Mouse (Mus musculus) cortical plate, adult 2 months (tissue): ENCODE results near the gene Il19. TPM values are rescaled to one million over a fixed set of nuclear protein-coding genes. Genes with fewer than 3 reads are reported as not detected.

Experiments used
- H3K27ac ChIP-seq: fragments of 200-500 bp; 2 replicates; pipeline ENCODE4 v1.5.1; 2012; ENCODE audit warnings: low read length, control low read depth, inconsistent platforms; ENCODE audit not compliant: insufficient read depth
- H3K4me1 ChIP-seq: fragments of 200-500 bp; 2 replicates; pipeline ENCODE4 v1.6.1; 2011; ENCODE audit warnings: low read length; ENCODE audit not compliant: control insufficient read depth, insufficient read depth
- H3K4me3 ChIP-seq: fragments of 200-500 bp; 2 replicates; pipeline ENCODE4 v1.5.1; 2011; ENCODE audit warnings: mild to moderate bottlenecking, low read length, control low read depth; ENCODE audit not compliant: insufficient read depth
- CTCF ChIP-seq: fragments of 200-500 bp; IDR thresholded peaks from 2 replicates; pipeline ENCODE4 v1.5.1; 2011; ENCODE audit warnings: mild to moderate bottlenecking, control low read depth, low read length; ENCODE audit not compliant: insufficient read depth; ENCODE audit errors: extremely low read depth
- POLR2A ChIP-seq: fragments of 200-500 bp; IDR thresholded peaks from 2 replicates; pipeline ENCODE4 v1.6.1; 2011; ENCODE audit warnings: mild to moderate bottlenecking, low read length, control low read depth; ENCODE audit not compliant: insufficient read depth; ENCODE audit errors: extremely low read depth
- polyA plus RNA-seq: library from polyadenylated mRNA; depleted of rRNA; stranded (reverse); fragments of >200 nt; gene quantifications from 2 replicates; pipeline ENCODE4 v1.2.3, GENCODE M21; 2012; rRNA removed

Gene Il19
- polyA plus RNA-seq, 1 experiment, result not detected

GRCm38 (mm10) chr1:130883146-130883545, 56.8 kb downstream of the Il19 start:
- Histone ChIP-seq H3K4me1 (no peaks in the 10 kb centered on the region), H3K4me3 (no peak overlapping the region), H3K27ac (no peak overlapping the region)
- TF ChIP-seq POLR2A, result no peak
- TF ChIP-seq CTCF, result no peak

Other genes with a start within 250 kb of the Il19 start
- 0.10 and 0.17 TPM in 2 replicates for gene Gm29427, start 224.3 kb downstream of the Il19 start, polyA plus RNA-seq
- 6.6 and 7.6 TPM in 2 replicates for gene Yod1, start 222.8 kb downstream of the Il19 start, polyA plus RNA-seq
- gene Pfkfb2, start 210.9 kb downstream of the Il19 start, polyA plus RNA-seq, result 39.7 and 44.5 TPM in 2 replicates
- 1.8 and 2.4 TPM in 2 replicates for gene AA986860, start 208.1 kb downstream of the Il19 start, polyA plus RNA-seq
- gene Fcamr, start 139.2 kb downstream of the Il19 start, polyA plus RNA-seq, result not detected in 2 replicates
- gene Pigr, start 113.4 kb downstream of the Il19 start, polyA plus RNA-seq, result 0.08 TPM in 1 of 2 replicates, not detected in the other
- gene Fcmr, start 74.4 kb downstream of the Il19 start, polyA plus RNA-seq, result 0.47 and 0.52 TPM in 2 replicates
- gene Il24, start 52.7 kb downstream of the Il19 start, polyA plus RNA-seq, result not detected in 2 replicates
- not detected in 2 replicates for gene Il20, start 28.7 kb downstream of the Il19 start, polyA plus RNA-seq
- not detected in 2 replicates for gene Il10, start 79.7 kb upstream of the Il19 start, polyA plus RNA-seq
- gene Mapkapk2, start 157.7 kb upstream of the Il19 start, polyA plus RNA-seq, result 24.5 and 26.4 TPM in 2 replicates
- gene Dyrk3, start 198.2 kb upstream of the Il19 start, polyA plus RNA-seq, result 6.2 and 7.1 TPM in 2 replicates
- gene Eif2d, start 213.1 kb upstream of the Il19 start, polyA plus RNA-seq, result 57.8 and 58.0 TPM in 2 replicates